Mouse (Mus musculus): ENCODE measurements around the gene Cwc27. TPM values are rescaled to one million over a fixed set of nuclear protein-coding genes. Genes with fewer than 3 reads are reported as not detected.

Gene Cwc27
- polyA plus RNA-seq, 1 experiment from 2014 or later = 28.6 TPM

DNA sequence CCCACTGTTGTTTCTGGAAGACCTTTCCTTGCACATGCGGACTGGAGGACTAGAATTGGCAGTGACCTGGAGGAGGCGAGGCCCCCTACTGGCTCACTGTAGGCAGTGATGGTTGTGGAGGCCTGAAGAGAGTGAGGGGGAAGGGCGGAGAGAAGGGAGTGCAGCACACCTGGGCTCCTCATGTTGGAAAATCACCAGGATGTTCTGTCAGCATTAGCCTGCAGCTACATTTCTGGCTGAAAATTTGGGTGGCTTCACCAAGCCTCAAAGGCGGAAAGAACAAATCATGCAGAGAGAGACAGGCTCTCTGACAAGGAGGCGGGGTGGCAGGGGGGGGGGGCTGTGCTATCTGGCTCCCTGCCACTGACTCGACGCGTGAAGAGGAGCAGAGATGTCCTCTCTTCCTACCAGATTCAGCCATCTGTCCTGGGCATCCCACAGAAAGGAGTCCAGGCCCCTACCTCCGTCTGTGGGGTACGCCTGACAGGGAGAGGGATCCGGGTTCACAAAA is 226.8 kb downstream of the Cwc27 start:
- 43% methylated on average over 11 of the region's 11 CpGs for WGBS
- Histone ChIP-seq H3K36me3 (ENCODE audit: control insufficient read depth, insufficient read depth) (no peaks in the 10 kb centered on the region), H3K27ac (ENCODE audit: low read length) (no peak overlapping the region), H3K9me3 (ENCODE audit: control insufficient read depth, low read length) (no peaks in the 10 kb centered on the region), H3K27me3 (replicated peaks; ENCODE audit: control insufficient read depth, insufficient read depth, low read length) (no peaks in the 10 kb centered on the region), H3K4me3 (replicated peaks; ENCODE audit: low read length) (no peak overlapping the region), H3K4me2 (ENCODE audit: low read length) (no peak overlapping the region), H3K4me1 (replicated peaks; ENCODE audit: control insufficient read depth, insufficient read depth, low read length) (0 out of 2 replicates have a peak, but pooled peaks cover 3% of the 10 kb centered on the region), H3K9ac (replicated peaks; ENCODE audit: low read depth, low read length) (no peak overlapping the region)
- ATAC-seq = peak; percentile 73

DNA sequence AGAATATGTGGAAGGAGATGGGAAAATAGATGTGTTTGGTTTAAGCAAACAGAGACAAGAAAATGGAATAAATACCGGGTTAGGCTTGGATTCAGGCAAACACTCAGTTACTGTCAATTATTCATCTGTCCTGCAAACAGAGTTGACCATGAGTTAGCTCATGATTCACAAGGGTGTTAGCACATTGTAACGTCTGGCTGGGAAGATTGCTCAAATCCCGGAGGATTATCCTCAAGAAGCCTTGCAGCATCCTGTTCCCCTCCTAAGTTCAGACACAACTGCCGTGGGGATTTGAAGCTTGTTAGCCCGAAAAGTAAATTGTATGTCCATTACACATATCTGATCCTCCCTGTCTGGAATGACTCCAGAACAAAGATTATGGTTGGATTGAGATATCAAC is 228.6 kb downstream of the Cwc27 start:
- 87% methylated on average over 5 of the region's 5 CpGs for WGBS
- no peak for ATAC-seq

More for the DNA sequence above, 228.6 kb downstream of the Cwc27 start:
- no peaks in the 10 kb centered on the region for H3K36me3 ChIP-seq (ENCODE audit: control insufficient read depth, insufficient read depth)
- no peak overlapping the region for H3K4me2 ChIP-seq (ENCODE audit: low read length)
- no peaks in the 10 kb centered on the region for H3K9me3 ChIP-seq (ENCODE audit: control insufficient read depth, low read length)
- H3K4me1 ChIP-seq (replicated peaks; ENCODE audit: control insufficient read depth, insufficient read depth, low read length) = 0 out of 2 replicates have a peak, but pooled peaks cover 3% of the 10 kb centered on the region
- H3K9ac ChIP-seq (replicated peaks; ENCODE audit: low read depth, low read length) = no peak overlapping the region
- H3K4me3 ChIP-seq (replicated peaks; ENCODE audit: low read length) = no peak overlapping the region
- H3K27ac ChIP-seq (ENCODE audit: low read length) = no peak overlapping the region
- H3K27me3 ChIP-seq (replicated peaks; ENCODE audit: control insufficient read depth, insufficient read depth, low read length) = no peaks in the 10 kb centered on the region

Other genes starting within 250 kb of the Cwc27 start
- gene Srek1ip1, start 24.7 kb downstream of the Cwc27 start, polyA plus RNA-seq (2015; fragmentation: Nextera tagmentation; extraction: Ambion mirVana) = 16.4 and 17.0 TPM in 2 replicates
- 0.48 and 0.56 TPM in 2 replicates for gene Shisal2b, start 46.8 kb upstream of the Cwc27 start, polyA plus RNA-seq (2015; fragmentation: Nextera tagmentation; extraction: Ambion mirVana)
- gene Rgs7bp, start 237.8 kb upstream of the Cwc27 start, polyA plus RNA-seq (2015; fragmentation: Nextera tagmentation; extraction: Ambion mirVana) = 6.0 and 6.8 TPM in 2 replicates